Mouse (Mus musculus) stomach, postnatal 0 days (tissue): ENCODE measurements at regions not wholly inside any gene's neighbourhood (a gene's known extent, or its start where the extent isn't known, plus 50 kb on each side); places are given as distances from the start of the nearest gene placed in this dataset.

ENCODE experiments used
- ATAC-seq: fragments of 200-750 bp; cut with Nextera tagmentation; 2 replicates; pipeline ENCODE4 v1.8.0; 2017; ENCODE audit not compliant: low FRiP score, low TSS enrichment
- DNase-seq: peaks from one replicate; pipeline ENCODE4 v3.0.0-alpha.2; 2016; ENCODE audit warnings: low spot score
- H3K27ac ChIP-seq: fragments of 300-500 bp; sonication (generic); replicated peaks from 2 replicates; pipeline ENCODE4 v1.5.1; 2014; ENCODE audit warnings: mild to moderate bottlenecking, control low read depth
- H3K27me3 ChIP-seq: fragments of 300-500 bp; sonication (generic); 2 replicates; pipeline ENCODE4 v1.6.1; 2014; ENCODE audit warnings: low read length; ENCODE audit not compliant: control insufficient read depth, insufficient read depth
- H3K36me3 ChIP-seq: fragments of 300-500 bp; sonication (generic); 2 replicates; pipeline ENCODE4 v1.6.1; 2014; ENCODE audit warnings: low read length, mixed read lengths; ENCODE audit not compliant: control insufficient read depth, insufficient read depth
- H3K4me1 ChIP-seq: fragments of 300-500 bp; sonication (generic); replicated peaks from 2 replicates; pipeline ENCODE4 v1.6.1; 2014; ENCODE audit warnings: antibody characterized with exemption; ENCODE audit not compliant: control insufficient read depth, insufficient read depth
- H3K4me2 ChIP-seq: fragments of 300-500 bp; sonication (generic); replicated peaks from 2 replicates; pipeline ENCODE4 v1.6.1; 2014; ENCODE audit warnings: low read depth, mild to moderate bottlenecking, control low read depth, moderate library complexity
- H3K4me3 ChIP-seq: fragments of 300-500 bp; sonication (generic); 2 replicates; pipeline ENCODE4 v1.5.1; 2014; ENCODE audit warnings: low read depth, low read length, control low read depth
- H3K9ac ChIP-seq: fragments of 300-500 bp; sonication (generic); 2 replicates; pipeline ENCODE4 v1.6.1; 2014; ENCODE audit warnings: mild to moderate bottlenecking, low read length, control low read depth, mixed read lengths
- H3K9me3 ChIP-seq: fragments of 300-500 bp; sonication (generic); 2 replicates; pipeline ENCODE4 v1.6.1; 2016; ENCODE audit warnings: low read length; ENCODE audit not compliant: control insufficient read depth
- CTCF ChIP-seq: IDR thresholded peaks from 2 replicates; pipeline ENCODE4 v1.5.1; 2016; ENCODE audit warnings: antibody characterized with exemption, low read depth, mild to moderate bottlenecking, moderate library complexity
- EP300 ChIP-seq: optimal IDR thresholded peaks from 2 replicates; pipeline ENCODE3; 2016; ENCODE audit warnings: antibody characterized with exemption
- WGBS: fragments of 180-500 bp; shearing (Covaris S2); extraction: QIAGEN DNeasy Blood & Tissue Kit; methylation state at CpG from one replicate; pipeline ENCODE4 v1.1.7; 2014; 5-methylcytosine and 5-hydroxymethylcytosine counted together

DNA sequence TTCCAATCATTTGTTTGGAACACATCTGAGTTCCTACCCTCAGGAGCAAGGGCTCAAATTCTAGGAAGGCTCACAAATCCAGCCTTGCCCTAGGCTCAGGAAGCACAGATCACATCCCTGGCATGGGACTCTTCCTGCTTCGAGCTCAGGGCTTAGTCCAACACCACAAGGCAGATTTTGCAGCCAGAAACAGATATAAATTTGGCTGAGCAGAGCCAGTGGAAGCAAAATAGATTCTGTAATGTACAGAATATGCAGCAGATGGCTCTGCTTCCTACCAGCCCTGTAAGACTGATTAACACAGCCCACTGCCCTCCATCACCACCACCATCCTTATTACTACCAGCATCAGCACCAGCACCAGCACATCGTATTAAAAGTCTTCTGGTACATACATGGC lies 56.4 kb upstream of the Syt6 start:
- Histone ChIP-seq H3K36me3 (no peaks in the 10 kb centered on the region), H3K4me2 (no peak overlapping the region), H3K9ac (no peak overlapping the region), H3K4me1 (no peaks in the 10 kb centered on the region), H3K27me3 (no peaks in the 10 kb centered on the region), H3K27ac (no peak overlapping the region), H3K9me3 (no peaks in the 10 kb centered on the region), H3K4me3 (no peak overlapping the region)
- 63% methylated on average over 2 of the region's 2 CpGs for WGBS
- DNase-seq = no peak
- ATAC-seq = no peak
- TF ChIP-seq EP300 = no peak
- TF ChIP-seq CTCF = no peak
